Mouse (Mus musculus) CH12.LX (cell line): ENCODE measurements at regions not wholly inside any gene's neighbourhood (a gene's known extent, or its start where the extent isn't known, plus 50 kb on each side); places are given as distances from the start of the nearest gene placed in this dataset.

Experiments
- DNase-seq: peaks from one replicate; pipeline ENCODE4 v3.0.0-alpha.2; 2013; ENCODE audit errors: extremely low read depth
- H3K27ac ChIP-seq: 2 replicates; pipeline ENCODE4 v1.5.1; 2012; ENCODE audit warnings: low read depth, mild to moderate bottlenecking, control low read depth, moderate library complexity; ENCODE audit not compliant: insufficient read depth
- H3K27me3 ChIP-seq: replicated peaks from 2 replicates; pipeline ENCODE3; 2012; ENCODE audit warnings: inconsistent platforms
- H3K36me3 ChIP-seq, 2 experiments: replicated peaks in 1 of 2; 2 replicates each; pipeline versions ENCODE3 to v1.6.1; 2012; ENCODE audit warnings: inconsistent platforms in 1 of 2, low read length in 1 of 2, mild to moderate bottlenecking in 1 of 2, mixed read lengths in 1 of 2, moderate library complexity in 1 of 2; ENCODE audit not compliant: control insufficient read depth in 1 of 2, insufficient read depth in 1 of 2
- H3K4me1 ChIP-seq, 2 experiments: 2 replicates each; pipeline ENCODE4 v1.6.1; 2012; ENCODE audit warnings: inconsistent platforms in 1 of 2, moderate library complexity in 1 of 2; ENCODE audit not compliant: insufficient read depth in 2 of 2, control insufficient read depth in 1 of 2
- H3K4me2 ChIP-seq: 2 replicates; pipeline ENCODE4 v1.6.1; 2012; ENCODE audit warnings: low read depth, mild to moderate bottlenecking, control low read depth; ENCODE audit not compliant: poor library complexity, insufficient read depth, severe bottlenecking
- H3K4me3 ChIP-seq, 3 experiments: fragments of 150-350 bp in 1 of 3; sonication (generic) in 1 of 3; replicated peaks in 1 of 3; 2 replicates each; pipeline versions ENCODE3 to v1.5.1; 2011 to 2012; ENCODE audit warnings: low read depth in 2 of 3, low read length in 2 of 3, mild to moderate bottlenecking in 2 of 3, moderate library complexity in 2 of 3, control low read depth in 1 of 3, improper control_type of control experiment in 1 of 3, inconsistent platforms in 1 of 3, mixed read lengths in 1 of 3; ENCODE audit not compliant: poor library complexity in 1 of 3
- H3K79me2 ChIP-seq: replicated peaks from 2 replicates; pipeline ENCODE4 v1.6.1; 2012; ENCODE audit warnings: mild to moderate bottlenecking, moderate library complexity; ENCODE audit not compliant: control insufficient read depth, poor library complexity, insufficient read depth, severe bottlenecking; ENCODE audit errors: extremely low read depth
- H3K9ac ChIP-seq: 2 replicates; pipeline ENCODE4 v1.6.1; 2012; ENCODE audit warnings: low read depth, mild to moderate bottlenecking, control low read depth, moderate library complexity; ENCODE audit not compliant: insufficient read depth
- H3K9me3 ChIP-seq: replicated peaks from 2 replicates; pipeline ENCODE3; 2012; ENCODE audit warnings: low read length, inconsistent platforms, mixed read lengths
- BHLHE40 ChIP-seq: IDR thresholded peaks from 2 replicates; pipeline ENCODE4 v1.6.1; 2011; ENCODE audit warnings: mild to moderate bottlenecking, low read depth, low read length, improper control_type of control experiment
- CHD1 ChIP-seq: IDR thresholded peaks from 2 replicates; pipeline ENCODE4 v1.6.1; 2012; ENCODE audit warnings: low read depth, low read length, improper control_type of control experiment, inconsistent platforms
- CHD2 ChIP-seq: IDR thresholded peaks from 2 replicates; pipeline ENCODE4 v1.6.1; 2011; ENCODE audit warnings: low read length, improper control_type of control experiment
- E2F4 ChIP-seq: IDR thresholded peaks from 2 replicates; pipeline ENCODE4 v1.6.1; 2011; ENCODE audit warnings: low read depth, low read length, improper control_type of control experiment; ENCODE audit not compliant: insufficient replicate concordance
- ELF1 ChIP-seq: IDR thresholded peaks from 2 replicates; pipeline ENCODE4 v1.6.1; 2014; ENCODE audit warnings: low read depth, mild to moderate bottlenecking, inconsistent platforms, low read length, improper control_type of control experiment
- EP300 ChIP-seq: IDR thresholded peaks from 2 replicates; pipeline ENCODE4 v1.6.1; 2011; ENCODE audit warnings: low read length, improper control_type of control experiment
- GABPA ChIP-seq: IDR thresholded peaks from 2 replicates; pipeline ENCODE4 v1.6.1; 2012; ENCODE audit warnings: low read depth, low read length, improper control_type of control experiment, inconsistent platforms; ENCODE audit not compliant: insufficient replicate concordance
- HCFC1 ChIP-seq: IDR thresholded peaks from 2 replicates; pipeline ENCODE4 v1.6.1; 2012; ENCODE audit warnings: low read depth, mild to moderate bottlenecking, inconsistent platforms, low read length, improper control_type of control experiment
- IRF4 ChIP-seq: IDR thresholded peaks from 2 replicates; pipeline ENCODE4 v1.6.1; 2014; ENCODE audit warnings: low read depth, mild to moderate bottlenecking, inconsistent platforms, low read length, improper control_type of control experiment
- KAT2A ChIP-seq: IDR thresholded peaks from 2 replicates; pipeline ENCODE4 v1.6.1; 2012; ENCODE audit warnings: low read length, improper control_type of control experiment, inconsistent platforms; ENCODE audit not compliant: insufficient replicate concordance
- MEF2A ChIP-seq: IDR thresholded peaks from 2 replicates; pipeline ENCODE4 v1.6.1; 2014; ENCODE audit warnings: low read depth, mild to moderate bottlenecking, inconsistent platforms, low read length, improper control_type of control experiment, borderline replicate concordance
- MXI1 ChIP-seq: IDR thresholded peaks from 2 replicates; pipeline ENCODE4 v1.6.1; 2011; ENCODE audit warnings: mild to moderate bottlenecking, low read depth, low read length, improper control_type of control experiment
- NRF1 ChIP-seq: IDR thresholded peaks from 2 replicates; pipeline ENCODE4 v1.6.1; 2014; ENCODE audit warnings: low read depth, mild to moderate bottlenecking, inconsistent platforms, low read length, improper control_type of control experiment, moderate library complexity
- RAD21 ChIP-seq: IDR thresholded peaks from 2 replicates; pipeline ENCODE4 v1.6.1; 2011; ENCODE audit warnings: low read depth, mild to moderate bottlenecking, low read length, improper control_type of control experiment, moderate library complexity
- RCOR1 ChIP-seq: conservative IDR thresholded peaks from 2 replicates; pipeline ENCODE4 v1.6.1; 2012; ENCODE audit warnings: low read depth, mild to moderate bottlenecking, inconsistent platforms, low read length, improper control_type of control experiment
- SMC3 ChIP-seq: IDR thresholded peaks from 2 replicates; pipeline ENCODE4 v1.6.1; 2011; ENCODE audit warnings: low read depth, low read length, improper control_type of control experiment
- TCF12 ChIP-seq: IDR thresholded peaks from 2 replicates; pipeline ENCODE4 v1.6.1; 2014; ENCODE audit warnings: low read depth, mild to moderate bottlenecking, inconsistent platforms, low read length, improper control_type of control experiment
- ZKSCAN1 ChIP-seq: IDR thresholded peaks from 2 replicates; pipeline ENCODE4 v1.6.1; 2012; ENCODE audit warnings: low read depth, inconsistent platforms, low read length, improper control_type of control experiment, borderline replicate concordance
- ZMIZ1 ChIP-seq: IDR thresholded peaks from 2 replicates; pipeline ENCODE4 v1.6.1; 2012; ENCODE audit warnings: low read depth, mild to moderate bottlenecking, inconsistent platforms, low read length, improper control_type of control experiment
- dilution Hi-C: fragments of 300-500 bp; cut with MboI; formaldehyde crosslinking; loops from 2 replicates; pipeline ENCODE4 v1.14.3; 2020; ENCODE audit warnings: low sequenced_read_pairs; ENCODE audit not compliant: extremely low pct_unique_long_range_greater_than_20kb, extremely low pct_ligation_motif_present
- in situ Hi-C: fragments of 300-500 bp; cut with MboI; formaldehyde crosslinking; loops from 3 replicates; pipeline ENCODE4 v1.14.3; 2019; ENCODE audit warnings: low sequenced_read_pairs, low pct_ligation_motif_present, low pct_unique_long_range_greater_than_20kb, mixed read lengths

DNA sequence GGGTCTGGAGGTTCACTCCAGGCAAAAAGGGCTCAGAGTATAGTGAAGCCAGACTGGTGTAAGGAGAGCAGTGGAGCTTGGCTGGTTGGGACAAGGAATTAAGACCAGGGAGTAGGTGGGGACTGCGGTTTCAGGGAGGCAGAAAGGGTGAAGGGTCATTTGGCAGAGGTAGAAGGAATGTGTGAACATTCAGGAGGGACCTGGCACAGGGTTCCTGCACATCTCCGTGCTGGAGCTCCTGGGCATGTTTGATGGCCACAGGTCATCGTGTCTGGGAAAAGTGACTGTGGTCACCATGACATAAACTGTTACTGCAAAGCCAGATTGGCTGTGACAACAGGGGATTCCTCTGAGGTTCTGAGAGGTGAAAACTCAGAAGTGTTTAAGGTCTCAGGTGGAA lies 202.3 kb downstream of the Gadd45g start:
- TF ChIP-seq IRF4 = no peak
- no peak for TF ChIP-seq MEF2A
- no peak for TF ChIP-seq KAT2A
- H3K4me2 ChIP-seq = no peak overlapping the region
- DNase-seq = no peak
- no peak overlapping the region for H3K4me3 ChIP-seq
- H3K9me3 ChIP-seq = peaks cover 8% of the 10 kb centered on the region
- H3K27ac ChIP-seq = no peak overlapping the region
- no peaks in the 10 kb centered on the region for H3K36me3 ChIP-seq
- in situ Hi-C loops (no loop called here), dilution Hi-C loops (no loop called here)
- no peaks in the 10 kb centered on the region for H3K4me1 ChIP-seq
- H3K9ac ChIP-seq = no peak overlapping the region
- H3K27me3 ChIP-seq = no peaks in the 10 kb centered on the region
- no peaks in the 10 kb centered on the region for H3K79me2 ChIP-seq

- no peaks in the 10 kb centered on the region for H3K79me2 ChIP-seq
- H3K27me3 ChIP-seq = no peaks in the 10 kb centered on the region
- H3K4me2 ChIP-seq = no peak overlapping the region
- dilution Hi-C loops = no loop called here
- no peak for TF ChIP-seq ELF1
- no peak for TF ChIP-seq E2F4
- no peak for TF ChIP-seq ZKSCAN1
- no peak for TF ChIP-seq CHD1
- TF ChIP-seq RCOR1 = no peak
- no peak for TF ChIP-seq SMC3
- TF ChIP-seq BHLHE40 = no peak
- no peak for TF ChIP-seq RAD21
- no peak for TF ChIP-seq EP300
- no peak for TF ChIP-seq NRF1
- no peak for TF ChIP-seq MXI1
- TF ChIP-seq CHD2 = no peak
- in situ Hi-C loops = no loop called here
- H3K4me1 ChIP-seq = no peaks in the 10 kb centered on the region
- peaks cover 11% of the 10 kb centered on the region for H3K9me3 ChIP-seq
- DNase-seq = no peak
- no peak overlapping the region for H3K4me3 ChIP-seq
- H3K36me3 ChIP-seq = no peaks in the 10 kb centered on the region
- H3K27ac ChIP-seq = no peak overlapping the region
- no peak overlapping the region for H3K9ac ChIP-seq
Observed at GRCm38 (mm10) chr13:52049249-52049648, 202.8 kb downstream of the Gadd45g start.

- Histone ChIP-seq H3K36me3 (no peaks in the 10 kb centered on the region), H3K27ac (no peak overlapping the region), H3K9ac (no peak overlapping the region), H3K4me1 (no peaks in the 10 kb centered on the region), H3K4me3 (no peak overlapping the region), H3K79me2 (no peaks in the 10 kb centered on the region), H3K27me3 (no peaks in the 10 kb centered on the region), H3K9me3 (peaks cover 11% of the 10 kb centered on the region), H3K4me2 (no peak overlapping the region)
- TF ChIP-seq TCF12 = no peak
- no peak for TF ChIP-seq GABPA
- no peak for TF ChIP-seq HCFC1
- no peak for TF ChIP-seq E2F4
- TF ChIP-seq CHD1 = no peak
- no peak for TF ChIP-seq BHLHE40
- no peak for TF ChIP-seq ZMIZ1
- in situ Hi-C loops (no loop called here), dilution Hi-C loops (no loop called here)
- DNase-seq = no peak
Observed at GRCm38 (mm10) chr13:52055741-52056140, 209.3 kb downstream of the Gadd45g start.
